Mouse (Mus musculus): ENCODE measurements at regions not wholly inside any gene's neighbourhood (a gene's known extent, or its start where the extent isn't known, plus 50 kb on each side); places are given as distances from the start of the nearest gene placed in this dataset.

DNA sequence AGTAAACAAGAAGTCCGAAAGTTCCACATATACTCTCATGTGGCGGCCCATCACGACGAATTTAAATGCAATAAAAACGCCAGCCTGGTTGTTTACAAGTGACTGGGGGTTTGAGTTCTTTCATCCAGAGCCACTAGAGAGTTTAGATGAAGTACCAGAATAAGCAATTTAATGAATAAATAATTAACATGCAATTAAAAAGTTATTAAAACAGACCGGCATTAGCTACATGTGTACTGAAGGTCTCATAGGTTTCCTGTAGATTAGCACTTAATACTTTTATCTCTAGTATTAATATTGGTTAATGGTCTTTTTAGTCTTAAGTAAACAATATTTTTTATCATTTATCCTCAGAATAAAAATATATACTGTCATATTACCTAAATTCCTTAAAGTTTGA lies 875.5 kb downstream of the Nsun3 start:
- H3K27me3 ChIP-seq (ENCODE audit: control insufficient read depth, insufficient read depth, low read length): no peaks in the 10 kb centered on the region
- no peak overlapping the region for H3K9ac ChIP-seq (replicated peaks; ENCODE audit: low read depth, low read length)
- H3K4me1 ChIP-seq (ENCODE audit: control insufficient read depth, insufficient read depth, low read length): no peaks in the 10 kb centered on the region
- no peaks in the 10 kb centered on the region for H3K36me3 ChIP-seq (ENCODE audit: control insufficient read depth, insufficient read depth, low read length)
- WGBS: 49% methylated on average over 6 of the region's 6 CpGs
- H3K9me3 ChIP-seq (ENCODE audit: control insufficient read depth, low read length): no peaks in the 10 kb centered on the region
- no peak overlapping the region for H3K27ac ChIP-seq (ENCODE audit: low read depth, low read length)
- H3K4me2 ChIP-seq (ENCODE audit: low read depth, low read length): no peak overlapping the region
- ATAC-seq (ENCODE audit: low read depth): peak; percentile 79; the same call in 1 of the 2 replicates
- H3K4me3 ChIP-seq (ENCODE audit: low read depth, low read length): no peak overlapping the region

Data from neural tube, embryonic 14.5 days (tissue).